Mouse (Mus musculus) testis, postnatal 14 days (tissue): Measurements from ENCODE around the gene Srrm1.
A peak's percentile ranks its signal among the peaks of the same experiment; 100 is the strongest.

ENCODE experiments used
- DNase-seq: peaks from one replicate; pipeline ENCODE4 v3.0.0; 2021; ENCODE audit warnings: low spot score

Srrm1 gene

DNA sequence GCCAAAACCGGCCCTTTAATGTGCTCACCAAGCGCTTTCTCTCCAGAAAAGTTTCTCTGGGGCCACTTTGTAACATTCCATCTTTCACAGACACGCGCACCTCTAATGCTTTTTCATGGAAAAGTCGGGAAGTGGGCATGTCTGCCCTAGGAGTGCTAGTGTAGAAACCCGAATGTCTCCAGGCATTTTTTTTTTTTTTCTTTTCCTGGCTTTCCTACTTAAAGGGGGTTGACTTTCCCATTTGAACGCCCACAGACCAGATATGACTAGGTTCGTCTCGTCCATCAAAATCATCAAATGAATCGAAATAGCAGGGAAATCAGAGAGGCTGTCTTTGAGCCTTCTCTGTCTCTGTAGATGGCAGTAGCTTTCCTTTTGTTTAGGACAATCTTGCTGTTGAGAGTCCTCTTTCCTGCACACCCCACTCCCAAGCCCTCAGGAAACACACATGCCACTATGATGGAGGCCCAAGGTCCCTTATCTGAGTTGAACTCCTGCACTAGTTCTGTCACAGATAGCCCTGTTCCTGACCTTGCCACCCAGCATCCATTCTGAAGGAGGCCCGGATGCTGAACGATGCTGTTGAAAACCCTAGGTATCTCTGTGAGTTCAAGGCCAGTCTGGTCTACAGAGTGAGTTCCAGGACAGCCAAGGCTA lies 801 bp upstream of the Srrm1 start:
- no peak for DNase-seq

DNA sequence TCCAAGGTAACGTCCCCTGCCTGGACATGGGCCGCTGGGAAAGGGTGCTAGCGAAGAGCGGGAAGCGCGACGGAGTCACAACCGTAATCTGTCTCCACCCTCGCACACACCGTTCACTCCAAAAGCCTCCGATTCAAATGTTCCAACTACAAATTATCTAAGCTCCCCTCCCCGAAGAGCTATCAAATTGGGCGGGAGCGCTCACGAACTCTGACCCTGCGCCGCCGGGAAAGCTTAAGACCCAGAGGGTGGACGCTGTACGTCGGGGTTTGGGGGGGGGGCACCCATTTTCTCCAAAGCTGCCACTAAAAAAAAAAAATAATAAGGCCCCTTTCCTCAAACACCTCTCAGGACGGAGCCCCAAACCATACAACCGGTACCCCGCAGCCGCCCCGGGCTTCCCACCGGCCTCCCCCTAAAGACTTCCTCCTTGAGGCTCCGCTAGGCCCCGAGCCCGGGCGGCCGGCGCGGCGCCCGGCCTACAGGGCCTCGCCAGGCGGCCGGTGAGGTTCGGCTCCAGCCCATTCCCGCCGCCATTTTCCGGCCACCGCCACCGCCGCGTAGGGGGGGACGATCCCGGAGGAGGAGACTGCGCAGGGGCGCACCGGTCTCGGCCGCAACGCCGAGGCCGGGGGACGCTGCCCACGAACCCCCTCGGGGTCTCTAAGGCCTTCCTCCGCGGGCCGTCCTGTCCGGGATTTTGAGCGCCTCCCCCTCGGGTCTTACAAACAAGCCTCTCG lies 625 bp downstream of the Srrm1 start:
- DNase-seq = no peak

DNA sequence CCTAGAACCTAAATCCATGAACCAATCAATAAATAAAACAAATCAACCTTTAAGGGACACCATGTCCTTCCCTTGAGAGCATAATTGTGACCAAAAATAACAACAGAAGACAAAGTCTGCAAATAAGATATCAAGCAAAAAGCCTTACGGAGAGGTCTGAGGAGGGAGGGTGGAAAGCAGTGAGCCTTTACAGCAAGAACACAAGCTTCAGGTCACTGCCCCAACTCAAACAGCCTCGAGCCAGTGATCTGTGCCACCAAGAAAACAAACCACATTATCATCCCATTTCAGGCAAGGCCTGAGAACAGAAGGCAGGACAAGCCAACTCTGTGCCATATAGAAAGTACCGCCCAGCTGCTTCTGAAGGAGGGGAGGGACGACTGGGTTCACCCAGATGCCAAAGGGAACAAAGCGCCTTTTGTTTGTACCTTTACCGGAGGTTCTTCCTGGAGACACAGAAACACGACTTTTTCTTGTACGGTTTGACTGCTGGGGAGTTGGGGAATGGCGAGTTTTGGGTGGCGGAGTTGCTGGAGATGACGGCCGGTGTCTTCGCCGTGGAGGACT lies 15.7 kb downstream of the Srrm1 start:
- no peak for DNase-seq

DNA sequence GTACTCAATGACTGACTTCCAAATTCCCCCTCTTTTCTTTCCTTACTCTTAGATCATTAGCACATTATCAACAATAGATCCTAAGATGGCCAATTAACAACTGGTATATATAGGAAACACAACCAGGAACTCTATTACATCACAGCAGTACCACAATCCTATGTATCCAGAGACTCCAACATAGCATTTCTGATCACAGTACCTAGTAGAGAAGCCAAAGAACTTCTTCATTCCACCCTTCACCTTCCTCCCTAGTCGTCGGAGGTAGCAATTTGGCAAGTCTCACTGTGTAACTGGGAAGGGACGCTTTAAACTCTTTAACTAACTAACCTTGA lies 17.1 kb downstream of the Srrm1 start:
- DNase-seq = no peak

DNA sequence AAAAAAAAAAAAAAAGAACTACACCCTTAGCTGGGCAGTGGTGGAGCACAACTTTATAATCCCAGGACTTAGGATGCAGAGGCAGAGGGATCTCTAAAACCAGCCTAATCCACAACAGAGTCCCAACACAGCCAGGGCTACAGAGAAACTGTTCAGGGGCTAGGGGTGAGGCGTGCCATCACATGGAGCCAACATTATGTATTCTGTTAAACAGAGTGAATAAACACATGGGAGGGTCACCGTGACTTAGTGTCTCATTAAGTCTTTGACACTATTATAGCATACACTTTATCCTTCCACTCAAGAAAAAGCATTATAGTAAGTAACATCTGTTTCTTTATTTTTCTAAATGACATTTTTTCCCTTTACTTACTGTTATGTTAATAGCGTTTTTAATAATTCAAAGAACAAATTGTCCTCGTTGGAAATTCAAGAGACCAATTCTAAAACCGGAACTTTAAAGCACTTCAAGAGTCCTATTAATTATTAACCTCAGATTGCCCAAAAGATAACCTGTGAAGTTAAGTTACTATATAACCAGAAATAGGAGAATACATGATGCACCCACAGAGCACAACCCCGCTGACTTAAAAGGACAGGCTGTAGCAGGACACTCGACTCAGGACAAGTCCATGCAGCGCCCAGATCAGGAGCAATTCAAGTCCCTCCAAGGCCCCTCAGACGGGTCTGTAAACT lies 17.6 kb downstream of the Srrm1 start:
- no peak for DNase-seq

GRCm38 (mm10) chr4:135326469-135326868 lies 26.7 kb downstream of the Srrm1 start:
- no peak for DNase-seq

DNA sequence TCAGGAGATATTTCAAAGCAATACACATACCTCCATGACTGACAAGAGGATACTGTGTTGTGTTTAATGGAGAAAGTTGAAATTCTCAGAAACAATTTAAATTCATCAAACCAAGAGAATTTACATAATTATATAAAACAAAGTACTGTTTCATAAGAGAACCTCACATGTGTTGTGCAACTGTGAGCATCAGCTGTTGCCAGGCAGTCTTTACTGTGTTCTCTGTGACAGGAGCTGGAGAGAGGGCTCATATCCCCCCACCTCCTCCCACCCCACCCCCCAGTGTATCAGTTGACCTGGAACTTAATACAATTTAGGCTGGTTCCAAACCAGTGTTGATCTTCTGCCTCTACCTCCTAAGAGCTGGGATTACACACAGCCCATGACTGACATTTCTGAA lies 27.1 kb downstream of the Srrm1 start:
- DNase-seq = no peak

DNA sequence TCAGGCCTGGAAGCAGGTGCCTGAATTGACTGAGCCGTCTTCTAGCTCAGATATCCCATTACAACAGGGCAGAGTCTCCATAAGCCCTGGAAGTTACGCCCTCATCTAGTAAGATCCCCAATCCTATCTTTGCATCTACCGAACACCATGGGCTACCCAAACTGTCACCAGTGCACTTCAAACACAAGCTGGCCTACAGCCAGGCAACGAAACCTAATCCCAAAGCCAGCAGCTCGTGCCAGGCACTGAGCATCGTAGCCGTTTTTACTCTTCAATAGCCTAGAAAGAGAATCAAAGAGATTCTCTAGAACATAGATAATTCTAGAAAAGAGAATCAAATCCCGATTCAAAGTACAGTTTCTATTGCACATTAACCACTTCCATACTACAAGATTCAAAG lies 30.1 kb downstream of the Srrm1 start:
- no peak for DNase-seq

DNA sequence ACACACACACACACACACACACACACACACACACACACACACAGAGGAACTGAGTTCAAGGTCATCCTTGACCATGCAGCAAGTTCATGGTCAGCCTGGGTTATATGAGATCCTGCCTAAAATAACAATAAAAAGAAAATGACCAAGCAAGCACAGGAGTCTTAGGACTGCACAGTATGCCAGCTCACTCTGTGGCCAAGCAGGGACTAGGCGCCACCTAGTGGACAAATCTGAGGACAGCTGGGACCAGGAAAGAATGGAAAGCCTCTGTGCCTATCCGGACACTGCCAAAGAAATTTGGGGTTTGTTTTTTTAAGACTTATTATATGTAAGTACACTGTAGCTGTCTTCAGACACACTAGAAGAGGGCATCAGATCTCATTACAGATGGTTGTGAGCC lies 35.2 kb downstream of the Srrm1 start:
- no peak for DNase-seq

DNA sequence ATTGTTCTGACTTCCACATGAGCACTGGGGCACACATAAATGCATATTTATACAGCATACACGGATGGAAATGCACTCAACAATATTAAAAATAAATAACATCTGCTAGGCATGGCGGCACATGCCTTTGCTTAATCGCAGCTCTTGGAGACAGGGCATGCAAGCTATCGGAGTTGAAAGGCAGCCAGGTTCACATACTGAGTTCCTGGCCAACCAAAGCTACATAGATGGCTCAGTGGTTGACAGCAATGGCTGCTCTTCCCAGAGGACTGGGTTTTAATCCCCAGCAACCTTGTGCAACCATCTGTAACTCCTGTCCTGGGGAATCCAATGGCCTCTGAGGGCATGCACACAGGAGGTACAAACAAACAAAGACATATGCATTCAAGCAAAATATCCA lies 35.6 kb downstream of the Srrm1 start:
- no peak for DNase-seq

DNA sequence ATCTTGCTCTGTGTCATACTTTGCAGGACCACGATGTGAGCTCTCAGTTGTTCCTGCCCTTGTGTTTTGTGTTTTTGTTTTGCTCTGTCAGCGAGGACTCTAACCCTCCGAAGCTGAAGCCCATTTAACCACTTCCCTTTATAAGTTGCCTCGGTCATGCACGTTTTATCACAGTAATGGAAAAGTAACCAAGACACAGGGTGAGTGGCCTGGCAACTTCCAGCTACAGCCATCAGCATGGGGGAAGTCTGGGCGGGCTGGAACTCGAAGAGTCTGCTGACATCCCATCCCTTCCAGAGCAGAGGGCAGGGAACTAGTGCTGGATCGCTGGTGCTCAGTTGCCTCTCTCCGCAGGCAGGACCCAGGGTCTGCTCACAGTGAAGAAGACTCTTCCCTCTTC lies 37.8 kb downstream of the Srrm1 start:
- DNase-seq = no peak

DNA sequence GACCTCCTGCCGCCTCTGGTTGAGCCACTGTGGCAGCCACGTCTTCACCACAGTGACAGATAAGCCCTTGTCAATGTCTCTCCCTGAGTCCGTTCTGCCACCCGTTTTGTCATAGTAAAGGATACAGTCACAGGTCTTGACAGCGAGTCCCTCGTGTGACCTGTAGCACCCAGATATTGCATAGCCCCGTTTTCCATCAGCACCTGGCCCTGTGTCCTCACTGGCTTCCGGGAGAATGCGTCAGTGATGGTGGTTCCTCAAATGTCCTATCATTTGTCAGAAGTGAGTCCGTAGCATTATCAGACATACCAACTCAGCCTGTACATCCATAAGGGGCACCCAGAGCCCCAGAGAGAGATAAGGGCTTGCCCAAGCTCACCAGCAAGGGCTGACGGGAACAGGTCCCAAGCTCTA lies 38.7 kb downstream of the Srrm1 start:
- DNase-seq = no peak

GRCm38 (mm10) chr4:135313761-135314241 lies 39.3 kb downstream of the Srrm1 start:
- DNase-seq = no peak

GRCm38 (mm10) chr4:135313111-135313691 lies 39.9 kb downstream of the Srrm1 start:
- no peak for DNase-seq

- no peak for DNase-seq
These were observed 40.4 kb downstream of the Srrm1 start for GRCm38 (mm10) chr4:135312706-135313105.

- no peak for DNase-seq
These were observed 42.8 kb downstream of the Srrm1 start for GRCm38 (mm10) chr4:135310371-135310770.

DNA sequence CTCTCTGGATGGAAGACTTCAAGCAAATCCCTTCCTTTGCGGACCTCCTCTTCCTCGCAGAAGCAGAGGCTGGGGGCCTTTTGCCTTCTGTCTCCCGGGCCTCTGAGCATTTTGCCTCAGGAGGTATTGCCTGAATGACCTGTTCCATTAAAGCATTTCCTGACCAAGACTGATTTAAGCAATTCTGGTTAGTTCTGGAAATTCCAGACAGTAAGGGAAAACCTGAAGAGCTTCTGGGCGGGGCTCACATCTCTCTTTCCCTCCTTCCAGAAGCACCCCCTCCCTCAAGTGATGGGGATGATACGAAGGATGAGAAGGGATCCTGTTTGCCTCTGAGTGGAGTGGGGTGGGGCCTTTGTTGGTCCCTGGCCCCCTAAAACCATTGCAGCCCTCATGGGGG lies 43.4 kb downstream of the Srrm1 start:
- no peak for DNase-seq

GRCm38 (mm10) chr4:135309112-135309659 lies 43.9 kb downstream of the Srrm1 start:
- no peak for DNase-seq

GRCm38 (mm10) chr4:135306971-135307632 lies 46.0 kb downstream of the Srrm1 start:
- DNase-seq = peak; percentile 45

DNA sequence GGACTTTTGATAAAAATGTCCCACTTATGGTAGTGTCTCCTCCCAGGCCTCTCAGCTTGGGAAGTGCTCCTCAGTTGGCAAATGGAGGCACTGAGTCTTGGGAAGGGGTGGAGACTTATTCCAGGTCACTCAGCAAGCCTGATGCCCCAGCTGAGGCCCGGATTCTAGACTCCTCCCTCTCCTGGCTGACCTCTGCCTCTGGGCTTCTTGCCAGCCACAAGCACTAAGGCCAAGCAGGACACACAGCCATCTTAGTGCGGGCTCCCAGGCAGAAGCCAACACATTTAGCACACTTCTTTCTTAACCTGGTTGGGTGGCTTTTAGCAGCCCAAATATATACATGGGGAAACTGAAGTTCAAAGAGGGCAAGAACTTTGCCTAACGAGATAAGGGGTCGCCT lies 46.6 kb downstream of the Srrm1 start:
- no peak for DNase-seq

DNA sequence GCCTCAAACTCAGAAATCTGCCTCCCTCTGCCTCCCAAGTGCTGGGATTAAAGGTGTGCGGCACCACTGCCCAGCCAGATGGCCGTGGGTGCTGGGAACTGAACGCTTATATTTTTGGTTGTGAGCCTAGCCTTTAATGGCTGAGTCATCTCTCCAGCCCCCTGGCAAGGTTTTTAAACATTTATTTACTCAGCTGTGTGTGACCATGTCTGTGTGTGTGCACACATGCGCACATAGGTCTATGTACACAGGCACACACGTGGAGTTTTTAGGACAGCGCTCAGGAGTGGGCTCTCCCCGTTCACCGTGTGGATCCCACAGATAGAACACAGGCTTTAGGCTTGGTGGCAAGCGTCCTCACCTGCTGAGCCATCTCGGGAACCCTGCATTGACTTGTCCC lies 50.9 kb downstream of the Srrm1 start:
- no peak for DNase-seq

DNA sequence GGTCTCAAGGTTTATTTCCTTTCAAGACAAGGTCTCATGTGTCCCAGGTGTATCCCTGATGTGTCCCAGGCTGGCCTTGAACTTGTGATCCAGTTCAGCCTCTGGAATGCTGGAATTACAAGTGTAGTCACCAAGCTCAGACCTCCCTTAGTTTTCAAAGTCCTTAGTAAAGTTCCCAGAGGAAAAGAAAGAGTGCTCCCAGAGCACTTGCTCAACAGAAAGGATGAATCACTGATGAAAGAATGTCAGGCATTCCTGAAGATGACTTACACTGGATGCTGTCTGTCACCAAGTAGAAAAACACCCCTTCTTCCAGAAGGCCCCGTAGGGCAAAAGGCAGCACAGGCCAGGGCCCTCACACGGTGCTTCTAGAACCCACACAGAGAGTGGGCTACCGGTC lies 52.0 kb downstream of the Srrm1 start:
- no peak for DNase-seq
